Mouse (Mus musculus): ENCODE data around the gene Rnf113a2.

DNA sequence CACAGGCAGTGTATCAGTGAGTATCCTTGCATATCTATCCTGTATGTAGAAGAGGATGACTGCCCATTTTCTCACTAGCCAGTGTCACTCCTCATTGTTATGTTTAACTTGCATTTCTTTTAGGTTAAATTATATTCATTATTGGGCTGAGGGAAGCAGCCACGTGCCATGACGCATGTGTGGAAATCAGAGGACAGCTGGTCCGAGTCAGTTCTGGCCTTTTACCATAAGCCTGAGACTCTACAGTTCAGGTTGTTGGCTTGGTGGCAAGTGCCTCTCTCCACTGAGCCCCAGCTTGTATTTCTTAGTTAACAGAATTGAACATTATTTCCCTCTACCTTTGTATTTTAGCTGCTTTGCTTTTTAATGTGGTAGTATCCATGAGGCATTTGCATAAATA, 39.9 kb downstream of the Rnf113a2 start:
- no peak for TF ChIP-seq CTCF (IDR thresholded peaks at IDR 0.05; ENCODE audit: low read depth)
- no peak for TF ChIP-seq EP300 (IDR thresholded peaks at IDR 0.05; ENCODE audit: low read depth)

Data from heart, postnatal 0 days (tissue).